Mouse (Mus musculus): Measurements from ENCODE around the gene Map3k21. TPM values are rescaled to one million over a fixed set of nuclear protein-coding genes. Genes with fewer than 3 reads are reported as not detected.

Map3k21 gene
- total RNA-seq (2023): not detected

DNA sequence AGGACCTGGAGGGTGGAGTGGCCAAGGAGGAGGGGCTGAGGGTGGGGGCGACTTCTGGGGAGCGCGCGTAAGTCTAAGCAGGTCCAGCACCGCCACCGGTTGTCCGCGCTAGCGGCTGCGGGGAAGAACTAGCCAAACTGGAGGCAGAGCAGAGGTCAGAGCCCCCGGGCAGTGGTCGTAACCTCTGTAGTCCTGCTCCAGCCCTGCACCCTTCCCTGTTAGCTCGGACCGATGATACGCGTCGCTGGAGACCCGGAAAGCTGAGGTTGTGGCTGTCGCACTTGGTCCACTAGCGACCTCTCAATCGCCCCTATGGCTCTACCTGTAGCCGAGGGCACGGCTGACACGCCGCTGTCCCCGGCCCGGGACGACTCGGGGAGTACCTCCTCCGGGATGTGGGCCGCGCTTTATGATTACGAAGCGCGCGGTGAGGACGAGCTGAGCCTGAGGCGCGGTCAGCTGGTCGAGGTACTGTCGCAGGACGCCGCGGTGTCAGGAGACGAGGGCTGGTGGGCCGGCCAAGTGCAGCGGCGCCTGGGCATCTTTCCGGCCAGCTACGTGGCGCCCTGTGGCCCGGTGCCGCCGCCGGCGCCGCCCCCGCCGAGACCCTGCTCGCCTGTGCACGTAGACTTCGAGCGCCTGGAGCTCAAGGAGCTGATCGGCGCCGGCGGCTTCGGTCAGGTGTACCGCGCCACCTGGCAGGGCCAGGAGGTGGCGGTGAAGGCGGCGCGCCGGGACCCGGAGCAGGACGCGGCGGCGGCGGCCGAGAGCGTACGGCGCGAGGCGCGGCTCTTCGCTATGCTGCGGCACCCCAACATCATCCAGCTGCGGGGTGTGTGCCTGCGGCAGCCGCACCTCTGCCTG lies at the start of gene Map3k21:
Gene Map3k21, plus strand, starts transcription at position 86 of the 864 bp plus-strand sequence.

DNA sequence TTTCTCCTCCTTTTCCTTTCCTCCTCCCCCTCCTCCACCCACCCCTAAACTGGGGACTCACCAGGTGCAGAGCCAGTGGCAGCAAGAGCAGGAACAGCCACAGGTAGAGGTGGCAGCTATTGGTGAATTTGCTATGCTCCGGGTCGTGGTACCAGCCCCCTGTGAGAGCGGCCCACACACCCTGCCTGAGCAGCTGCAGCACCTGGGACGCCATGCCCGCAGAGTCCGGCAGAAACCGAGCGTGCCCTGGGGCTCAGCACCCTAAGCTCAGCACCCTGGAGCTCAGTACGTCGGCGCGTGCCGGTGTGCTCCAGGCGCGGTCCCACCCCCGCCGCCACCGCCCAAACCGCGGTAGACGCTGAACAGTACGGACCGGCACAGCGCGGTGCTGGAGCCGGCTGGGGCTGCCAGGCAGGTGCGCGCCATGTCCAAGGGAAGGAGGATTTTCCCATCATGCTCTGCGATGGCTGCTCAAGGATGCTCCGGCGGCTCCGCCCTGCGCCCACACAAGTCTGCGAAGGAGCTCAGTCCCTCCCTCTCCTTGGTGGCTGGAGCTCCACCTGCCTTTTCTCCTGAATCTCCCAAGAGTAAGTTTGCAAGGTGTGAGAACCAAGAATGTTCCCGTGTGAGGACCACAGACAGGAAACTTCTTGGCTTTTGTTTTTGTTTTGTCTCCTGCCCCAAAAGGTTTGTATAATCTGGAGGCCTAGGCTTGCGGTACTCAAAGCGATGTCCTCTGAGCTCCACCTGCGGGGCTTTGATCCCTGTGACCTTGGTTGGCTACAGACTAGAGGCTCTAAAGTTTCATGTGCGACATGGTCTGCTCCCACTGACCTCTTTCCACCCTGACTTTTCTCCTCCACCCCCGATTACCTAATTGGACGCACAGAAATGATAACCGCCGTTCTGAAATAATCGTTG lies 12.1 kb upstream of the Map3k21 start, which contains the start of gene Pcnx2:
Gene Pcnx2, minus strand, starts transcription at position 450 of the 921 bp plus-strand sequence.

DNA sequence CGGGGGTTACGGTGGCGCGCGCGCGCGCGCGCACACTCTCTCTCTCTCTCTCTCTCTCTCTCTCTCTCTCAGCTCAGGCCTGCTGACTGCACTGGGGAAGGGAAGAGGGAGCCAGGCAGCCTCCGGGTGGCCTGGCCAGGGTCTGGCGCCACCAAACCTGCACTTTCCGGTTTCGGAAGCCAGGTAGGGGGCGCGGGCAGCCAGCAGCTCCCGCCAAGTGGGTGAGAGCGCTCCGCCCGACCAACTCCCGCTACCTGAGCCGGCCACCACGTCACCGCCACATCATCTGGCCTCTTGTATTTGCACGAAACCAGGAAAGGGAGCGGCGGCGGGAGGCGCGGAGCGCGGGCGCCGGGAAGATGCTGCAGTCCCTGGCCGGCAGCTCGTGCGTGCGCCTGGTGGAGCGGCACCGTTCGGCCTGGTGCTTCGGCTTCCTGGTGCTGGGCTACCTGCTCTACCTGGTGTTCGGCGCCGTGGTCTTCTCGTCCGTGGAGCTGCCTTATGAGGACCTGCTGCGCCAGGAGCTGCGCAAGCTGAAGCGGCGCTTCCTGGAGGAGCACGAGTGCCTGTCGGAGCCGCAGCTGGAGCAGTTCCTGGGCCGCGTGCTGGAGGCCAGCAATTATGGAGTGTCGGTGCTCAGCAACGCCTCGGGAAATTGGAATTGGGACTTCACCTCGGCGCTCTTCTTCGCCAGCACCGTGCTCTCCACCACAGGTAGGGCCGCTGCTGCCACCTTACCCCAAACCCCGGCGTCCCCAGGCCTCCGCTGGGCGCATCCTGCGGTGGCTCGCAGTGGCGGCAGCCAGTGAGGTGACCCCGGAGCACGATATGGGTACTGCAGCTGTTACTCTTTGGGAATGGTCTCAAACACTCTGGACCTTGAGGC lies 85.1 kb downstream of the Map3k21 start, which contains the start of gene Kcnk1:
Gene Kcnk1, plus strand, starts transcription at position 70 of the 886 bp plus-strand sequence.

Other genes with a start within 250 kb of the Map3k21 start
- gene Map10, start 240.6 kb upstream of the Map3k21 start, total RNA-seq (2023): 2.4 TPM
- gene Ntpcr, start 180.5 kb upstream of the Map3k21 start, total RNA-seq (2023): 16.1 TPM
- gene Pcnx2, start 12.1 kb upstream of the Map3k21 start, total RNA-seq (2023): 0.27 TPM
- gene Kcnk1, start 84.7 kb downstream of the Map3k21 start, total RNA-seq (2023): not detected

Measured in CD4-positive naive resting alpha-beta T cell, adult 57 days (primary cell).